Mouse (Mus musculus) right cerebral cortex, postnatal 36 days (tissue): ENCODE results near the gene Dll1.

Experiments used
- DNase-seq, 2 experiments: peaks; one replicate each; pipeline ENCODE4 v3.0.0; 2022; ENCODE audit warnings: low spot score in 2 of 2, mixed read lengths in 1 of 2

Gene Dll1

GRCm38 (mm10) chr17:15337906-15338305, 38.8 kb downstream of the Dll1 start:
- DNase-seq = no peak

DNA sequence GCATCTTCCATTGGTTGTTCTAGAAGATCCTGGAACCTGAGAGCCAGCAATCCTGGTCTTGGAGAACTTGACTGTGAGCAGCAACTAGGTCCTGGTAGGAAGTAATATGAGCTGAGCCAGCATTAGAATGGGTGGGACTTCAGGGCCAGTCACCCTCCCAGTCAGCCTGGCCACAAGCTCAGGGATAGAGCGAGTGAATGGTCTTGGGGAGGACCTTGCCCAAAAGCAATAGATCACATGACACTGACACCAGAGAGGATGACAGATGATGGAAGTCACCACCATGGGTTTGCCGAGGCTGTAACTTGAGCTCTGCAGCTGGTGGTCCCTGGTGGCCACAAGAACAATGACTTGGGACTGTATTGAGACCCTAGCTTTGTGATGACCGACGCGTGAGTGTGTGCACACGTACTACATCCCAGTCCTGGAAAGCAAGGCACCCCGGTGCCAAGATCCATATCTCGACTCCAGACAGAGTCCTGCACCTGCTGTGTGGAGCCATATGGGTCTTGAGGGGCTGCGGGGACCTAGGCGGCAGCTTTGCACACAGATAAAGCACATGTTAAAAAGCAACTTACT, 46.8 kb downstream of the Dll1 start:
- DNase-seq = no peak

- DNase-seq = no peak
Measured at GRCm38 (mm10) chr17:15327106-15327505, 49.6 kb downstream of the Dll1 start.

GRCm38 (mm10) chr17:15325976-15326842, 50.5 kb downstream of the Dll1 start:
- DNase-seq = no peak

- no peak for DNase-seq
Measured at GRCm38 (mm10) chr17:15323191-15323834, 53.4 kb downstream of the Dll1 start.
